Mouse (Mus musculus): ENCODE measurements around the gene Rer1.

Rer1 gene

DNA sequence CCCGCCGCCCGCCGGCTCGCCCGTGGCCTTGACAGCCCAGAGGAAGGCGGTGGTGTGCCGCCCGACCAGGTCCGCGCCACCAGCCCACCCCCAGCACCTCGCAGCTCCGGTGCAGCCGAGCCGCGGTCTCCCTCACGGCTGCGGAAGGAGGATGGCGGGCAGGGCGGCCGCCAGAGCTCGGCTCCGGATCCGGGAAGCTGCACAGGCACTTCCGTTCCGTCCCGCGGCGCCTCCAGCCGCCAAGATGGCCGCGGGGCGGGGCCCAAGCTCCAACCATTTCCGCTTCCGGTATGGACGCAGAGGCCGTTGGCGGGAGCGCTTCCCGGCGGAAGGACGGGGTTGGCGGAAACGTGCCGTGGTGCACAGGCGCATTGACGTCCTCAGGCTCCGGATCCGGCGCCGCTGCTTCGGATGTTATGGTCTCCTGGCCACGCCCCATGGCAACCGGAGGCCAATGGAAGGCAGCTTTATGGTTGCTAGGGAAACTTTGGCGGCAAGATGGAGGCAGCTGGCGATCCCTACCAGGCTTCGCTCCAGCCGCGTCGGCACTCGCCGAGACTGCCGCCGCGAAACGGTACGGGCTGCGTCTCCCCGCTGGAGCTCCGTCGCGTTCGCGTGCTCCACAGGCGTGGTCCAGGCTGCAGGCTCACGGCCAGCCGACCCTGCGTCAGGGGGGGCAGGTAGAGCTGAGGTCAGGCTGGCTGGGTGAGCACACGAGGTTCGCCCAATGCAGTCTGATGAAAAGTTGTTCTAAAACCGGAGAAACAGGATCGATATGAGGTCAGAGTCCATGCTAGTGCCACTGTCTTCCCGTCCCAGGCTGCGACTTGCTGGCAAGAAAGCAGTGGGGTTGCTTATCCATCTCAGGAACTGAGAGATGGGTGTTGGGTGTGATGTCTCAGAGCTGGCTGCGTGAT lies at the start of gene Rer1, which contains the start of gene Morn1:
Rer1 (minus strand) TSS at position 275 of the 917 bp plus-strand sequence.
Morn1 (plus strand) TSS at position 470 of the 917 bp plus-strand sequence.
- peak; percentile 99 for DNase-seq (ENCODE audit: low read depth)

DNA sequence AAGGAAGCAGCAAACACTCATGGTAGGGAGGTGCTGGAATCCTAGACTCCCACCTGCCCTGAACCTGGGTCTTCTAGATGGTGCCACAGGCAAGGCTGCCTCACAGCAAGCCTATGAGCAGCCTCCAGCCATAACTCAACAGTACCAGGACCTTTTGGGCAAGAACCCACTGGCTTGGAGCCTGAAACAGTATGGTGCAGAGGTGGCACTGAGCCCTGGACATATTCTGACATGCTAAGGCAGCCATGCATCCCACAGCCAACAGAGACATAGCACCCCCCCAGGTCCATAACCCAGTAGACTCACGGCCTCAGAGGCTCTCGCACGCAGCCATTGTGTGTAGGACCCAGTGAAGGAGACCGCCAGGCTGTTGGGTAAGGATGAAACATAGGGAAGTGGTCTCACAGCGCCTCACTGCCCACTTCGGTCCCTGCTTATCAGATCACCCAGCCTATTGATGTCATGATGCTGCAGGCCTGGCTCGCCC lies 48.5 kb upstream of the Rer1 start:
- peak; percentile 23 for DNase-seq (ENCODE audit: low read depth)

DNA sequence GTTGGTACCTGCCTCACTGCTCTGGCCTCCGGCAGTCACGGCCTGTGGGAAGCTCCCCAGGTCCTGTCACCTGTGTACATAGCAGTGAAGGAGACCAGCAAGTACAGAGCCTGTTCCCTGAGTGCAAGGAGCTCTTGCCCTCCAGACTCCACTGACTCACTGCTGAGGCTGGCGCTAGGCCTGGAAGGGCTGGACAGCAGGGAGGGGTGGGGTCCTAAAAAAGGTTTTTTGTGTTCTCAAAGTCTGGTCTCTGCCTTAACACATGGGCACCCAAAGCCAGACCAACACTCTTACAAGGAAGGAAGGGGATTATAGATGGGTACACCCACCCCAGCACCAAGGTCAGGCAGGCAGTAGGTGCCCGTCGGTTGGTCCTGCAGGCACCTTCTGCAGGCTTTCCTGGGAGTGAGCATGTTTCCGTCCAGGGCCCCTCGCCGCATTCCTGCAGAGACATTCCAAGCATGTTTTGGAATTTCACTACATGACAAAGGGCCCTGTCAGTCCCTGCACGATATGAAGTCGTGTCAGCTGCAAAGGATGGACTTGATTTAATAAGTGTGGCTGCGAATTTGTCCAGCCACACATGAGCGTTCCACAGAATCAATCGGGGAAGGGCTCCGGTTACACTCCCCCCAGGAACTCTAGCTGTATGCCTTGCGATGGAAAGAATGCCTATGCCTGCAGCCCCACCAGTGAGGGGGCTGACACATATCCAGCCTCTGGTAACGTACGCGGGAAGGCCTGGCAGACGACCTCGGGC lies 47.7 kb upstream of the Rer1 start:
- DNase-seq (ENCODE audit: low read depth), result peak; percentile 82

DNA sequence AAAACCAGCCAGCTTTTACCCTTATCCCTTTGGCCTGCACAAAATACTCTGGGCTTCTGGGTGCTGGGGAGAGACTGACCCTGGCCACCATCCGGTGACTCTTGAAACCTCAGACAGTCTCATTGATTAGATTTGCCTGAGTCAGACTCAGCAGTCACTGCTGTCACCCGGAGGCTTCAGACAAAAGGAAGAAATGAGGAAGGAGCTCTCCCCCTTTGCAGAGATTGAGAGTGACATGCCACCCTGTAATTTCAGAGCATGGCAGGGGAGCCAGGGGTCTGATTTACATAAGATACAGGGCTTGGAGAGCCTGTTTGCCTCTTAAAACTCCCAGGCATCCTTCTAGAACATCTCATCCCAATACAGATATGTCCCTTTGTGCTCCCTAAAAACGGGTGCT lies 47.0 kb upstream of the Rer1 start:
- DNase-seq (ENCODE audit: low read depth), result no peak

DNA sequence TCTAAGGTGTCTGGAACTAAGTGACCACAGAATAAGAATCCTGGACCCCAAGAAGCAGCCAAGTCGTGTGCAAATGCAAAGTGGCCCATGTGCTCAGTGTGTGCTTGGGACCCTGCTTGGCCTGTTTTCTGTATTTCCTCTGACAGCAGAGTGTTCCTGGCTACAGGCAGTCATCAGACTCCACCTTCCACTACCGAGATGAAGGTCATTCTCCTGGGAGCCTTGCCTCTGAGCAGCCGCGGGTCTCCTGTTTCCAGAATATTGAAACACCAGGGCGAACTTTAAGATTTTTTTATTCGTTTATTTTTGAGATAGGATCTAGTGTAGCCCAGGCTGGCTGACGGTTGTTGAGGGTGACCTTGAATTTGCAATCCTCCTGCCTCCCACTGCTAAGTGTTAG lies 44.4 kb upstream of the Rer1 start:
- no peak for DNase-seq (ENCODE audit: low read depth)

DNA sequence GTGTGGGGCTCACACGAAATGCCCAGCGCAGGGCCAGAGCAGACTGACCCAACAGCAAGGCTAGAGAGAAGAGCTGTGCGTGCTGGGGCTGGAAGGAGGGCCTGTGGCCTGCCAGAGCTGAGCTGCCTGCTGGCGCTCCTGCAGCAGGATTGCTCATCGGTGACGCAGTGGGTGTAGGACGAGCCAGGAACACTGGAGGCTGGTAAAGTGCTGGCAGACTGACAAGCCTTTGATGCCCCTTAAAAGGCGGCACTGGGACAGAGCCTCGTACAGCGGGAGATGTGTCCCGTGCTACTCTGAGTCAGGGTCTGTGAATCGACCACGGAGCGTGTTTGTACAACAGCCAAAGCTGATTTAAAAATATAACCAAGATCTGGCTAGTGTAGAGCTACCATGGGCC lies 43.8 kb upstream of the Rer1 start:
- DNase-seq (ENCODE audit: low read depth), result peak; percentile 96

DNA sequence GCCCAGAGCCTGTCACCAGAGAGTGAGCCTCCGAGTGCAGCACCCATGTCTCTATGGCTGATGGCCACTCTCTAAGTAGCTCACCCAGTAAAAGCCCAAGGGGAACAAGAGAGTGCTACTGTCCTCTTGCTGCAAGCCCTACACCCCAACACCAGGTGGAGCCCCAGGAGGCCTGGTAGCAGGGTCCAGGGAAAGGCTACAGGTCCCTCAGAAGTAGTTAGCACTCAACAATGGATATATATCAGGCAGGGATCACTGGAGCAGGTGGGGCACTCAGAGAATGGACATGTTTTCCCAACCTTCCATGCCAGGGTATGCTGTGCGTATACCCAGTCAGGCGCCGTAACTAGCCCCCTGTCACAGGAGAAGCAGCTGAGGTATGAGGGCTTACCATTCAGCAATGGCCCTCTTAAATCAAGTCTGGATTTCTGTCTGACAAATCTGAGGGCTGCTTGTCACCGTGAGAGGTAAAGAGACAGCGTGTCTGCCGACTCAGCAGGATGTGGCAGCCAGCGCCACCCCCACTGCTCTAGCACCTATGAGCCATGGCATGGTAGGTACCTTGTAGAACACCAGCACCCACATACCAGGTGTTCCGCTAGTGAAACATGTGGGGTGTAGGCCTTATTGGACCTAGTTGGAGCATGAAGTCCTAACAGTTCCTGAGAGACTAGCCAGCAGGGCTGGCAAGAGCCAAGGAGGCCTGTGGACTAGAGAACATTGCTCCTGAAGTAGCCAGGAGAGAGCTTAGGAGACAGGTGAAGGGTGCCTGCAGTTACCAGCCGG lies 43.1 kb upstream of the Rer1 start:
- peak; percentile 56 for DNase-seq (ENCODE audit: low read depth)

DNA sequence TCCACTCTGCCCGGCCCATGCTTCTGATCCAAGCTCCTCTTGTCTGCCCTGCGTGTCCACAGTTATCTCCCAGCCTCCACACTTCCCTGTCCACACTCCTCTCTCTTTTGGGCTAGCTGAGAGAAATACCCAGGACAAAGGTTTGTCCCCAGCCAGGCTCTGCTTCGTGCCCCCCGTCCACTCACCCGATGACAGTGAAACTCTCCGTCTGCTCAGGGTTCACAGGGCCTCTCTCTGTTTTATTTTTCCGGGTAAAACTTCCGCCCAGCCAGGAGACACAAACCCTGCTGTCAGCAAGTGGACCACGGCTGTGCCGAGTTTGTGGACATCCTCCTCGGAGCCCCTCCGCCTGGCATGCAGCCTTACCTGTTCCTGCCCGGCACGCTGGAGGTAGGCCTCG lies 42.2 kb upstream of the Rer1 start:
- no peak for DNase-seq (ENCODE audit: low read depth)

DNA sequence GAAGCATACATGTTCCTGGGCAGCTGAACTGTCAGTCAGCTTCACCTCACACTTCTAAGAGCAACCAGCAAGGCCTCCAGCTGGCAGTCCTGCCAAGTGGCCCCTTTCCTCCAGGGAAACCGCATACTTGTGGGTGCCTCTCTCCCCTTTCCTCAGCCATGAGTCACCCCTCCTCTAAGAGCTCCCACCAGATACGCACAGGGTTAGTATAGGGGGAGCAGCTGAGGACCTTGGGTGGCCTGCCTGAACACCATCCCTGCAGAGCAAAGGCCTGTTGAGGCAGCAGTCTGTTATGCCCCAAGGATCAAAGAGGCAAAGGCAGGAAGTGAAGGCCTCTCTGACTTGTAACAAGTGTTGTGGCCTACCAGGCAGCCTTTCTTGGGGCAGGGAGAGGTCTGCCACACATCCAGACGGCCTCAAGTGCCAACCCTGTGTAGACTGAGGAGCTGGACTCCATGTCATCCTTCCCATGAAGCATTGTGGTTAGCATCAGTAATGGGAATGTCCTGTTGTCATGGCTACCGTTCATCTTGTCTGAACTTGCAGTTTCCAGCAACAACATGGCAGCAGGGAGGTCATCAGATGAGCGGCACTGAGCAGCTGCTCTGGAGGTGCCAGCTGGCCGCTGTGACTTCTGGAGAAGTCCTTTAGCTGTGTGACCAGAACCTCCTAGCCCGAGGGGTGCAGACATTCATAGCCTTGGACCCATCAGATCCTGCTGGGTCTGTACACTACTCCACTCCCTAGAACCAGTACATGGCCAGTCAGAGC lies 40.6 kb upstream of the Rer1 start:
- peak; percentile 46 for DNase-seq (ENCODE audit: low read depth)

DNA sequence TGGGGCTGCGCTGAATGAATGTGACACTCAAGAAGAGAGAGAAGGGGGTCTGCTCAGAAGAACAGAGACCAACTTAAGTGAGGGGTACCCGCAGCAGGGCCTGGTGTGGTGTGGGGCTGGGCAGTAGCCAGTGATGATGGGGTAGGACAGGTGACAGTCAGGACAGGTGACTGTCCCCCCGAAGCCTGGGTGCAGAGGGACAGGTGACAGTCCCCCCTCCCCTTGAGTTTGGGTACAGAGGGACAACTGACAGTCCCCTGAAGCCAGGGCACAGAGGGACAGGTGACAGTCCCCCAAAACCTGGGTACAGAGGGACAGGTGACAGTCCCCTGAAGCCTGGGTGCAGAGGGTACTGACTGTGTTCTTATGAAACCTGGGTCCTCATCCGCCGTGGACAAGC lies 40.0 kb upstream of the Rer1 start:
- DNase-seq (ENCODE audit: low read depth), result no peak

DNA sequence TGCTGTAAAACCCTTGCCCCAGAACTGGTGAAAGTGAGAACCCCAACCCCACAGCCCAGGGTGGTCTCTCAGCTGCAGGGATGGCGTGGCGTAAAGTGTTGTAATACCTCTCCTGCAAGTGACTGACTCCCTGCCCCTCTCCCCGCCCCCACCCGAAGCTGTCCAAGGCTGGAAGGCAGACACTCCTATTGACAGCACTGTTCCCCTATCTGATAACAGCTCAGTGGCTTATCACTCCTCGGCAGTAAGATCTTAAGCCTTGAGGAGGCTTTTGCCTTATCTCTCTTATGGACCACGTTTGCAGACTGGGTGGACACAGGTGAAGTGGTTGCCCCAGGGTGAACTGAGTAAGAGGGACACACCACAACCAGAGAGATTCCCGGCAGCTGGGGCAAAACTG lies 39.1 kb upstream of the Rer1 start:
- no peak for DNase-seq (ENCODE audit: low read depth)

DNA sequence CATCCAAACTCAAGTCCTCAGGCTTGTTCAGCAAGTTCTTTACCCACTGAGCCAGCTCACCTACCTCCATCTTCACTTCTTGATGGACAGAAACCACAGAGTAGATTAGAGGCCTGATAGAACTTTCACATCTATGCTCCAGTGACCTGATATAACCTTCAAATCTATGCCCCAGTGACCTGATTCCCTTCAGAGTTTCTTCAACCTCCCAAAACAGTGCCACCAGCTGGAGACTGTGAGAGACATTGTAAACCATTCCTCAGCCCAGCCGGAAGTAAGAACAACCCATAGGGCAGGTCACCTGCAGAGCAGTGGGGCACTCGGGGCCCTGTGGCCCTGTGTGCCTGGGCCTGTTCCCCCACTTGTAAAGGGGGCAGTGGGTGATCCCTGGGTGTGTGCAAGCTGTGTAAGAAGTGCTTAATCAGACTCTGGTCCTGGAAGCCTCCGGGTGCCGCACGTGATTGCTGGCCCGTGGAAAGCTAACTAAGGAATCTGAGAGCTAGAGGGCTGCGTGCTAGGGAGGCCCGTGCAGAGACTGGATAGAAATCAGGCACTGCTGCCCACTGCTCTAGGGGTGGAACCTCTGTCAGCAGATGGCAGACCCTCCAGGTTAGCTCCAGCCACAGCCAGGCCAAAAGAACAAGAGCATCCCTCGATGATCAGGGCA lies 37.8 kb upstream of the Rer1 start:
- no peak for DNase-seq (ENCODE audit: low read depth)

DNA sequence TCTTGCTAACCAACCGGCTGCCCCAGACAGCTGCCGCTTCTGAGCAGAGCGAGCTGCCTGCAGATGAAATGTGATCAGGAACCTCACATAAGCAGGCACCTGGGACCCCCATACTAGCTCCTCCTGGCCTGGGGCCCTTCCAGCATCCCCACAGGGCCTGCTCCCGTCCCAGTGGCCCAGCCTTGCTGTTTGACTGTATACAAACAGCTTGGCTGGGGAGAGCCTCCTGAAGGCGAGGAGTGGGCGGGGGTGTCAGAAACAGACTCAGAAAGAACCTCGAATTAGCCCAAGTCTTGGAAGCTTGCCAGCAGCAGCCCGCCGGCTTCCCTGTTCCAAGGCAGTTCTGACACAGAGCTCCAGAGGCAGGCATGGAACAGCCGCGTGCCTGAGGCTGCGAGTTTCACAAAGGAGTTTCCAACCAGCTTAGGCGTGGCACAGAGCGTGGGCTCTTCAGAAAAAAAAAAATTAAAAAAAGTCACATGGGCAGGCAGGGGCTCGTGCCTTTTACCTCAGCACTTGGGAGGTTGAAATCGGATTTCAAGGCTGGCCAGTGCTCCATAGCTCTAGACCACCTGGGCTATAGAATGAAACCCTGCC lies 36.4 kb upstream of the Rer1 start:
- DNase-seq (ENCODE audit: low read depth), result peak; percentile 85

DNA sequence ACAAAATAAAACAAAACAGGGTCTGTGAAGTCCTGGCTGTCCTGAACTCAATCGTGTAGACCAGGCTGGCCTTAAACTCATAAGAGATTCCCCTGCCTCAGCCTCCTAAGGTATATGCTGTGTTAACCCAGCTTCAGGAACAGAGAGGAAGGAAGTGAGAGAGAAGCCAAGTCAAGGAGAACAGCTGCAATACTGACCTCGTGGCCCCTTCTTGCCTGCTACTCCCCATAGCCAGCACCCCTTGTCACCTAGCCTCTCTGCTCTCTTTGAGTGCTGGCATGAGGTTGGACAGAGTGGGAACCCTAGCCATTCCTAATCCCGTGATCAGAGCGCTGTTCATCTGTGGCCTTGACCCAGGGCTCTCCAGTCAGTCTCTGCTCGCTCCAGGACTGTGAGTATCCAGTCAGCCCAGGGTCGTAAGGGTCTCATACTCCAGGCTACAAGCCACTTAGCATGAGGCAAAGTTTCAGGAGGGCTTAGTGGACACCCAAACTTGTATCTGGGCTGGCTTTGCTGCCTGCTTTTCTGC lies 35.8 kb upstream of the Rer1 start:
- DNase-seq (ENCODE audit: low read depth), result peak; percentile 9

DNA sequence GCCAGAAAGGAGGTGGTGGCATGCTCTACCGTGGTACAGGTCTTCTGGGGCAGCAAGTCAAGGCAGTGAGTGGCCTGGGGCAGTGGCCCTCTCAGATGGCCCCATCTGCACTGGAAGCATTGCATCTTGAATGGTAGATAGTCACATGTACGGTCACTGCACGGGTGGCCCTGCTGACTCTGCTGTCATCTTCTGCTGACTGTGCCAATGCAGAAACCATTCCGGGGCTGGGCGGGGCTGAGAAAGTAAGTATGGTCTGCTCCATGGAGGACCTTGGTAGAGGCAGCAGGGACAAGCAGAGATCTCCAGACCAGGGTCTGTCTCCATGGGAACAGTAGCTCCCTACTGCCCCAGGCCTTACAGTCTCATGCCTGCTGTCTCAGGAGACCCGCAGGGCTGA lies 35.0 kb upstream of the Rer1 start:
- DNase-seq (ENCODE audit: low read depth), result no peak

DNA sequence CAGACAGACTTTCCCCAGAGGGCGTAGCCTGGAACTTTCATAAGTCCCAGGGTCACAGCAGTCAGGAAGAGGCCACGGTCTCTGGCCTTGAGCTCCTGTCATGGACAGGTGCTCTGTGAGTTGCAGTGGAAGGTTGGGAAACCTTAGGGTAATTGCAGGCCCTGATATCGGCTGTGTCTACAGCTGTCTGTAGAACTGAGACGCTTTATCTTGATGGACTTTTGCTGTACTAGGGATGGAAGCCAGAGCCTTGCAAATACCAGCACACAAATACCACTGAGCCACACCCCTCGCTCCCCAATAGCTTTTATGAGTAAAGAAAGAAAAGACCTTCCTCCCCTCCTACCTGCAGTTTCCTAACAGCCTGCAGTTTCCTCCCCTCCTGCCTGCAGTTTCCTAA lies 34.4 kb upstream of the Rer1 start:
- DNase-seq (ENCODE audit: low read depth), result no peak

DNA sequence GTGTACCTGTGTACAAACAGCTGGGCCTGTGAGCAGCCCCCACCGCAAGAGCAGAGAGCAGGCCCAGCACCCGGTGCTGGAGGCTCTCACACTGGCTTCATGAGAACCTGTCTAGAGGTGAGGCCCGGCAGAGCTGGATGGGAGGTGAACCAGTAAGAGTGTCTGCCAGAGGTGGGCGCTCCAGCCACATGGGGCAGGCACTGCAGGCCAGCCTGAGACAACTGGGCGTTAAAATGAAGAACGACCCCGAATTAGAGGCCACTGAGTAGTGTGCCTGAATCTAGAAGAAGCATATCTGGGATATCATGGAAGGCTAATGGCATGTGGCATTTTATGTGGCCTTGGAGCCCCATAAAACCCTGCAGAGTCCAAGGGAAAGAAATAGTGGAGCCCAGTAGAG lies 33.9 kb upstream of the Rer1 start:
- DNase-seq (ENCODE audit: low read depth), result no peak

DNA sequence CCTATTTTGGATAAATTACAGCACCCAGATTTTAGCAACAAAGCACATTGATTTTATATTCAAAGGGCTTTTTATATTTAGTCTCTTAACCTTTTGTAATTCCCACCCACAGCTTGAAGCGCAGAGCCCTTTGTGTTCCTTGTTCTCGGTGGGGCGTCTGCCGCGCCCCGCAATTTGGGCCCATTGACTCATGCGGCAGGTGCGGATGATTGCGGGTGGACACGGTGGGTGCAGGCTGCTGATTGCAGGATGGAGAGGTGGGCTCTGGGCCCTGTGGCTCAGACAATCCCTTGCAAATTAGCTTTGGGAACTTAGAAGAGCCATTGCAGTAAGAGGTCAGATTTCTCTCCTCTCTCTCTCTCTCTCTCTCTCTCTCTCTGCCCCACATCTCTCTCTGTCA lies 32.1 kb upstream of the Rer1 start:
- no peak for DNase-seq (ENCODE audit: low read depth)

DNA sequence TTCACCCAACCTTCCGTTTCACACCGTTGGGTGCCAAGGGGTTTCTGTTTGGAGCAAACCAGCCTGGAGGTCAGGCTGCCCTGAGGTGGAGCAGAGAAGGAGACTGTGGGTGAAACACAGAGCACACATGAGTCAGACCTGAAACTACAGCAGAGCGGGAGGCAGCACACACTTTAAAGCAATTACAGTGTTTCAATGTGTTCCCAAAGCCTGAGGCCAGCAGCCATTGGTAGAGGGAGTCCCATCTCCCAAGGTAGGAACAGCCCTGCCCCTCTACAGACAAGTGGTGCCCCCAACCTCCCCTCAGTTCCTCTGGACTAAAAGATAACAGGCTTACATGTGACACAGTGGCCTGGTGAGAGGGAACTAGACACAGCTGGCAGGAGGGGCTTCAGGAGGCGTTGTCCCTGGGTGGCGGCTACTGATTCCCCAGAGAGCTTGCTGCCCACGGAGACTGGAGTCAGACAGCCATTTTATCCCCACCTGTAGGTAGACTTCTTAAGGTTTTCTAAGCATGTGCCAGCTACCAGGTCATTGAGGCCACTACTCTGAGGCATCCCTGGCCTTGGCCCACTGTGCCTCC lies 31.3 kb upstream of the Rer1 start:
- DNase-seq (ENCODE audit: low read depth), result no peak

DNA sequence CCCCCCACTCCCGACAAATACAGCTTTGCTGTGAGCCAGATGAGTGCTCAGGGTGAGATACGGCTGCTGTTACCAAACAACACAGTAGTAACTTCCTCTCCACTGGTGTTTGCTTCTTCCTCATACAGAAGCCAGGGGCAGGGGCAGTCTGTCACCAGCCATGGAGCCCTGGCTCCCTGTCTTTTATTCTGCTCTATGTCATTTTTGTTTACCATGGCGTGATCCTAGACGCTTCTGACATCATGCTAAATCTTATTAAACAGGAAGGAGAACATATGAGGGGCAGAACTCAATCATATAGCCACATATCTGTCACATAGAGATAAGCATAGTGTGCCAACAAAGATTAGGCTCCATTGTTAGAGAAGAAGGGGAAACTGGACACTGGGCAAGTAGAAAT lies 30.4 kb upstream of the Rer1 start:
- DNase-seq (ENCODE audit: low read depth), result no peak

Data from NIH3T3 (cell line).